Mouse (Mus musculus) layer of hippocampus, adult 9-11 months (tissue): ENCODE results near the gene Apoc3.
A peak's percentile ranks its signal among the peaks of the same experiment; 100 is the strongest.

Experiments used
- DNase-seq: peaks from one replicate; pipeline ENCODE4 v3.0.0; 2022

The Apoc3 gene

GRCm38 (mm10) chr9:46229573-46230449, 5.6 kb downstream of the Apoc3 start:
- peak; percentile 90 for DNase-seq

- no peak for DNase-seq
Observed at GRCm38 (mm10) chr9:46228491-46228890, 6.9 kb downstream of the Apoc3 start, which contains the start of gene Apoa1. Gene Apoa1, plus strand, starts transcription at chr9:46228580.

GRCm38 (mm10) chr9:46227064-46227614, 8.3 kb downstream of the Apoc3 start:
- DNase-seq = no peak

GRCm38 (mm10) chr9:46224945-46225660, 10.3 kb downstream of the Apoc3 start:
- no peak for DNase-seq

- DNase-seq = no peak
Observed at GRCm38 (mm10) chr9:46224101-46224500, 11.3 kb downstream of the Apoc3 start.

- no peak for DNase-seq
Observed at GRCm38 (mm10) chr9:46223090-46223489, 12.3 kb downstream of the Apoc3 start.

GRCm38 (mm10) chr9:46218176-46218575, 17.3 kb downstream of the Apoc3 start:
- no peak for DNase-seq

- DNase-seq = no peak
Observed at GRCm38 (mm10) chr9:46216744-46217470, 18.5 kb downstream of the Apoc3 start.

GRCm38 (mm10) chr9:46215338-46216322, 19.8 kb downstream of the Apoc3 start:
- peak; percentile 53 for DNase-seq

GRCm38 (mm10) chr9:46214946-46215337, 20.5 kb downstream of the Apoc3 start:
- no peak for DNase-seq

GRCm38 (mm10) chr9:46214276-46214675, 21.2 kb downstream of the Apoc3 start:
- DNase-seq = no peak

- no peak for DNase-seq
Observed at GRCm38 (mm10) chr9:46210473-46210872, 25.0 kb downstream of the Apoc3 start.

- DNase-seq = no peak
Observed at GRCm38 (mm10) chr9:46208401-46208974, 26.9 kb downstream of the Apoc3 start.

GRCm38 (mm10) chr9:46207501-46207869, 28.0 kb downstream of the Apoc3 start:
- no peak for DNase-seq

- no peak for DNase-seq
Observed at GRCm38 (mm10) chr9:46206834-46207500, 28.5 kb downstream of the Apoc3 start.

GRCm38 (mm10) chr9:46199609-46200008, 35.8 kb downstream of the Apoc3 start:
- DNase-seq = no peak

GRCm38 (mm10) chr9:46198936-46199335, 36.5 kb downstream of the Apoc3 start:
- no peak for DNase-seq

- peak; percentile 69 for DNase-seq
Observed at GRCm38 (mm10) chr9:46198461-46198860, 37.0 kb downstream of the Apoc3 start.

- peak; percentile 35 for DNase-seq
Observed at GRCm38 (mm10) chr9:46196699-46197169, 38.7 kb downstream of the Apoc3 start.

GRCm38 (mm10) chr9:46194809-46195208, 40.6 kb downstream of the Apoc3 start:
- DNase-seq = no peak

GRCm38 (mm10) chr9:46192642-46193041, 42.8 kb downstream of the Apoc3 start:
- DNase-seq = no peak
